Mouse (Mus musculus) bone marrow macrophage, adult 2 months (primary cell): ENCODE results near the gene Gm9945.

ENCODE experiments used
- CTCF ChIP-seq: IDR thresholded peaks from 2 replicates; pipeline ENCODE4 v1.5.1; 2012; ENCODE audit warnings: low read depth, mild to moderate bottlenecking, low read length, moderate library complexity
- POLR2A ChIP-seq: IDR thresholded peaks from 2 replicates; pipeline ENCODE4 v1.6.1; 2012; ENCODE audit warnings: mild to moderate bottlenecking, low read depth, low read length, borderline replicate concordance

DNA sequence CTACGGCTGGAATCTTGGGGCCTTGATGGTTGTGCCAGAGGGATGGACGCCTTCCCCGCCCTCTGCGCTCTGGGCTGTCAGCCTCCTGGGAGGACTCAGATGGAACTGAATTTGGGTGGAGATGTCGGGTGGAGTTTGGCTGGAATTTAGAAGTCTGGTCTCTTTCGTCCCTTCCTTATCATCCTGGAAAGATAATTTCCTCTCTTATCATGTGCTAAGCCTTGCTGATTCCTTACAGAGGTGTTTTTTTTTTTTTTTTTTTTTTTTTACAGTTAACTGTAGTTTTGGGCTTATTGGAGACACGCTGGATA is 41.8 kb downstream of the Gm9945 start:
- no peak for TF ChIP-seq CTCF
- TF ChIP-seq POLR2A, result no peak
